Mouse (Mus musculus) stomach, embryonic 16.5 days (tissue): ENCODE results near the gene Enpp1. TPM values are rescaled to one million over a fixed set of nuclear protein-coding genes. Genes with fewer than 3 reads are reported as not detected.

Experiments
- ATAC-seq: fragments of 200-750 bp; cut with Nextera tagmentation; 2 replicates; pipeline ENCODE4 v1.8.0; 2017; ENCODE audit warnings: moderate number of reproducible peaks, moderate TSS enrichment; ENCODE audit not compliant: insufficient read depth, low FRiP score
- H3K27ac ChIP-seq: fragments of 300-500 bp; sonication (generic); 2 replicates; pipeline ENCODE4 v1.5.1; 2014; ENCODE audit warnings: low read length
- H3K27me3 ChIP-seq: fragments of 300-500 bp; sonication (generic); 2 replicates; pipeline ENCODE4 v1.6.1; 2014; ENCODE audit warnings: low read length, control low read depth, mixed read lengths; ENCODE audit not compliant: control insufficient read depth, insufficient read depth
- H3K36me3 ChIP-seq: fragments of 300-500 bp; sonication (generic); 2 replicates; pipeline ENCODE4 v1.6.1; 2014; ENCODE audit warnings: low read length; ENCODE audit not compliant: control insufficient read depth, insufficient read depth
- H3K4me1 ChIP-seq: fragments of 300-500 bp; sonication (generic); 2 replicates; pipeline ENCODE4 v1.6.1; 2014; ENCODE audit warnings: low read length, control low read depth, mixed read lengths; ENCODE audit not compliant: control insufficient read depth, insufficient read depth
- H3K4me2 ChIP-seq: fragments of 300-500 bp; sonication (generic); 2 replicates; pipeline ENCODE4 v1.6.1; 2014; ENCODE audit warnings: low read depth, low read length, mixed read lengths
- H3K4me3 ChIP-seq: fragments of 300-500 bp; sonication (generic); replicated peaks from 2 replicates; pipeline ENCODE4 v1.5.1; 2014; ENCODE audit warnings: mild to moderate bottlenecking, low read length
- H3K9ac ChIP-seq: fragments of 300-500 bp; sonication (generic); 2 replicates; pipeline ENCODE4 v1.6.1; 2014; ENCODE audit warnings: low read length
- H3K9me3 ChIP-seq: fragments of 300-500 bp; sonication (generic); replicated peaks from 2 replicates; pipeline ENCODE4 v1.6.1; 2016; ENCODE audit warnings: low read length, control low read depth; ENCODE audit not compliant: control insufficient read depth
- WGBS: fragments of 180-500 bp; shearing (Covaris S2); extraction: QIAGEN DNeasy Blood & Tissue Kit; methylation state at CpG from one replicate; pipeline ENCODE4 v1.1.7; 2014; 5-methylcytosine and 5-hydroxymethylcytosine counted together
- polyA plus RNA-seq: library from polyadenylated mRNA; unstranded; fragments of >200 nt; fragmentation: Nextera tagmentation; extraction: Ambion mirVana; gene quantifications from 2 replicates; pipeline ENCODE4 v1.2.1, GENCODE M21; 2015

Gene Enpp1
- polyA plus RNA-seq, 1 experiment from 2014 or later = 7.1 TPM

- Histone ChIP-seq H3K27ac (peak overlapping the region; percentile 29), H3K4me2 (no peak overlapping the region), H3K4me1 (peaks cover 11% of the 10 kb centered on the region), H3K27me3 (no peaks in the 10 kb centered on the region), H3K36me3 (no peaks in the 10 kb centered on the region), H3K9me3 (no peaks in the 10 kb centered on the region), H3K4me3 (no peak overlapping the region), H3K9ac (no peak overlapping the region)
- no peak; the same call in 1 of the 2 replicates for ATAC-seq
- WGBS = 64% methylated on average over 11 of the region's 11 CpGs
Measured at GRCm38 (mm10) chr10:24635331-24635815, 76.6 kb downstream of the Enpp1 start.

GRCm38 (mm10) chr10:24634288-24634687, 77.7 kb downstream of the Enpp1 start:
- WGBS = 51% methylated on average over 9 of the region's 9 CpGs
- H3K9me3 ChIP-seq = no peaks in the 10 kb centered on the region
- no peak overlapping the region for H3K4me3 ChIP-seq
- H3K36me3 ChIP-seq = no peaks in the 10 kb centered on the region
- no peak; the same call in 1 of the 2 replicates for ATAC-seq
- H3K9ac ChIP-seq = no peak overlapping the region
- peaks cover 11% of the 10 kb centered on the region for H3K4me1 ChIP-seq
- no peaks in the 10 kb centered on the region for H3K27me3 ChIP-seq
- no peak overlapping the region for H3K4me2 ChIP-seq
- H3K27ac ChIP-seq = peak overlapping the region; percentile 34; the same call in 1 of the 2 replicates

- H3K9ac ChIP-seq = no peak overlapping the region
- H3K27me3 ChIP-seq = no peaks in the 10 kb centered on the region
- 89% methylated on average over 5 of the region's 5 CpGs for WGBS
- 0 out of 2 replicates have a peak, but pooled peaks cover 5% of the 10 kb centered on the region for H3K4me1 ChIP-seq
- no peak overlapping the region for H3K27ac ChIP-seq
- no peak for ATAC-seq
- H3K4me3 ChIP-seq = no peak overlapping the region
- no peaks in the 10 kb centered on the region for H3K9me3 ChIP-seq
- no peak overlapping the region for H3K4me2 ChIP-seq
- H3K36me3 ChIP-seq = no peaks in the 10 kb centered on the region
Measured at GRCm38 (mm10) chr10:24631122-24631521, 80.8 kb downstream of the Enpp1 start.

GRCm38 (mm10) chr10:24630469-24631081, 81.4 kb downstream of the Enpp1 start:
- Histone ChIP-seq H3K4me1 (0 out of 2 replicates have a peak, but pooled peaks cover 5% of the 10 kb centered on the region), H3K36me3 (no peaks in the 10 kb centered on the region), H3K4me2 (no peak overlapping the region), H3K4me3 (no peak overlapping the region), H3K9ac (no peak overlapping the region), H3K27ac (no peak overlapping the region), H3K27me3 (no peaks in the 10 kb centered on the region), H3K9me3 (no peaks in the 10 kb centered on the region)
- WGBS = 23% methylated on average over 18 of the region's 18 CpGs
- no peak for ATAC-seq

GRCm38 (mm10) chr10:24629086-24629720, 82.8 kb downstream of the Enpp1 start:
- Histone ChIP-seq H3K4me1 (0 out of 2 replicates have a peak, but pooled peaks cover 5% of the 10 kb centered on the region), H3K9me3 (no peaks in the 10 kb centered on the region), H3K27me3 (no peaks in the 10 kb centered on the region), H3K9ac (peak overlapping the region; percentile 47; the same call in 1 of the 2 replicates), H3K4me2 (peak overlapping the region; percentile 42), H3K27ac (peak overlapping the region; percentile 90), H3K36me3 (no peaks in the 10 kb centered on the region), H3K4me3 (no peak overlapping the region; the same call in 1 of the 2 replicates)
- peak; percentile 92 for ATAC-seq
- 47% methylated on average over 9 of the region's 9 CpGs for WGBS

- ATAC-seq = peak; percentile 45; the same call in 1 of the 2 replicates
- WGBS = 18% methylated on average over 9 of the region's 9 CpGs
- Histone ChIP-seq H3K36me3 (no peaks in the 10 kb centered on the region), H3K9ac (no peak overlapping the region; the same call in 1 of the 2 replicates), H3K4me2 (peak overlapping the region; percentile 42), H3K9me3 (no peaks in the 10 kb centered on the region), H3K4me3 (no peak overlapping the region; the same call in 1 of the 2 replicates), H3K4me1 (0 out of 2 replicates have a peak, but pooled peaks cover 5% of the 10 kb centered on the region), H3K27me3 (no peaks in the 10 kb centered on the region), H3K27ac (peak overlapping the region; percentile 90)
Measured at GRCm38 (mm10) chr10:24628466-24628865, 83.5 kb downstream of the Enpp1 start.

GRCm38 (mm10) chr10:24627262-24627661, 84.7 kb downstream of the Enpp1 start:
- no peaks in the 10 kb centered on the region for H3K27me3 ChIP-seq
- H3K4me1 ChIP-seq = 0 out of 2 replicates have a peak, but pooled peaks cover 5% of the 10 kb centered on the region
- no peak overlapping the region for H3K9ac ChIP-seq
- no peak for ATAC-seq
- H3K27ac ChIP-seq = peak overlapping the region; percentile 76; the same call in 1 of the 2 replicates
- no peaks in the 10 kb centered on the region for H3K9me3 ChIP-seq
- no peak overlapping the region for H3K4me3 ChIP-seq
- H3K36me3 ChIP-seq = no peaks in the 10 kb centered on the region
- no peak overlapping the region for H3K4me2 ChIP-seq
- 66% methylated on average over 12 of the region's 12 CpGs for WGBS

- 36% methylated on average over 24 of the region's 24 CpGs for WGBS
- no peak overlapping the region for H3K27ac ChIP-seq
- 0 out of 2 replicates have a peak, but pooled peaks cover 5% of the 10 kb centered on the region for H3K4me1 ChIP-seq
- H3K4me3 ChIP-seq = no peak overlapping the region
- H3K9me3 ChIP-seq = no peaks in the 10 kb centered on the region
- 0 out of 2 replicates have a peak overlapping the region, but pooled peaks have one; percentile 5 for H3K4me2 ChIP-seq
- no peak for ATAC-seq
- H3K36me3 ChIP-seq = no peaks in the 10 kb centered on the region
- H3K27me3 ChIP-seq = no peaks in the 10 kb centered on the region
- no peak overlapping the region for H3K9ac ChIP-seq
Measured at GRCm38 (mm10) chr10:24625060-24625701, 86.8 kb downstream of the Enpp1 start.
